Mouse (Mus musculus) erythroblast, embryonic 14.5 days (primary cell): ENCODE measurements around the gene Napsa.

Experiments used
- GATA1 ChIP-seq: IDR thresholded peaks from 2 replicates; pipeline ENCODE4 v1.6.1; 2012; ENCODE audit warnings: low read length, inconsistent platforms, mixed read lengths
- TAL1 ChIP-seq: IDR thresholded peaks from 3 replicates; pipeline ENCODE4 v1.6.1; 2012; ENCODE audit warnings: low read length, inconsistent platforms, mixed read lengths

GRCm38 (mm10) chr7:44535657-44536589 lies 36.3 kb upstream of the Napsa start:
- TF ChIP-seq TAL1 (no peak), GATA1 (no peak)
